Mouse (Mus musculus) ES-E14 (cell line): Measurements from ENCODE around the gene Pyroxd2. TPM values are rescaled to one million over a fixed set of nuclear protein-coding genes. Genes with fewer than 3 reads are reported as not detected.

Experiments used
- DNase-seq: peaks from one replicate; pipeline ENCODE4 v3.0.0-alpha.2; 2013; ENCODE audit warnings: low read depth, low spot score
- H3K27ac ChIP-seq: 2 replicates; pipeline ENCODE4 v1.5.1; 2012; ENCODE audit warnings: low read depth, mild to moderate bottlenecking, low read length, moderate library complexity, mixed read lengths; ENCODE audit not compliant: poor library complexity, insufficient read depth, severe bottlenecking
- H3K36me3 ChIP-seq: 2 replicates; pipeline ENCODE4 v1.6.1; 2012; ENCODE audit warnings: mild to moderate bottlenecking, low read length, moderate library complexity, mixed read lengths; ENCODE audit not compliant: control insufficient read depth, poor library complexity, insufficient read depth, severe bottlenecking
- H3K4me1 ChIP-seq, 2 experiments: fragments of 150-350 bp in 1 of 2; sonication (generic) in 1 of 2; 2 replicates each; pipeline ENCODE4 v1.6.1; 2012; ENCODE audit warnings: low read length in 2 of 2, mild to moderate bottlenecking in 1 of 2, mixed read lengths in 1 of 2; ENCODE audit not compliant: control insufficient read depth in 2 of 2, insufficient read depth in 2 of 2, poor library complexity in 1 of 2
- H3K4me3 ChIP-seq, 2 experiments: fragments of 150-350 bp in 1 of 2; sonication (generic) in 1 of 2; 2 replicates each; pipeline ENCODE4 v1.5.1; 2012; ENCODE audit warnings: low read length in 2 of 2, low read depth in 1 of 2, mild to moderate bottlenecking in 1 of 2, mixed read lengths in 1 of 2; ENCODE audit not compliant: insufficient read depth in 1 of 2, poor library complexity in 1 of 2, severe bottlenecking in 1 of 2
- H3K9ac ChIP-seq: 2 replicates; pipeline ENCODE4 v1.6.1; 2012; ENCODE audit warnings: low read depth, mild to moderate bottlenecking, low read length, mixed read lengths; ENCODE audit not compliant: poor library complexity, insufficient read depth, severe bottlenecking
- H3K9me3 ChIP-seq: fragments of 150-350 bp; sonication (generic); 2 replicates; pipeline ENCODE4 v1.6.1; 2012; ENCODE audit warnings: low read depth, mild to moderate bottlenecking, low read length; ENCODE audit not compliant: control insufficient read depth, insufficient read depth
- CHD2 ChIP-seq: IDR thresholded peaks from 2 replicates; pipeline ENCODE4 v1.6.1; 2014; ENCODE audit warnings: mild to moderate bottlenecking, low read depth, low read length, inconsistent platforms
- HCFC1 ChIP-seq: IDR thresholded peaks from 2 replicates; pipeline ENCODE4 v1.6.1; 2012; ENCODE audit warnings: low read length, inconsistent platforms, borderline replicate concordance; ENCODE audit not compliant: insufficient read depth
- MAFK ChIP-seq: IDR thresholded peaks from 2 replicates; pipeline ENCODE4 v1.6.1; 2014; ENCODE audit warnings: mild to moderate bottlenecking, low read depth, low read length, inconsistent platforms; ENCODE audit not compliant: insufficient read depth
- ZC3H11A ChIP-seq: IDR thresholded peaks from 2 replicates; pipeline ENCODE4 v1.6.1; 2012; ENCODE audit warnings: low read depth, mild to moderate bottlenecking, inconsistent platforms, low read length, borderline replicate concordance
- ZNF384 ChIP-seq: IDR thresholded peaks from 2 replicates; pipeline ENCODE4 v1.6.1; 2012; ENCODE audit warnings: low read depth, low read length, inconsistent platforms
- in situ Hi-C, 2 experiments: fragments of 600-800 bp; cut with MboI; formaldehyde crosslinking; loops; one replicate each; pipeline ENCODE4 v1.15.1; 2025; ENCODE audit warnings: low sequenced_read_pairs in 2 of 2, inconsistent platforms in 1 of 2; ENCODE audit not compliant: unreplicated experiment in 2 of 2
- total RNA-seq: library from RNA; depleted of rRNA; stranded (reverse); fragments of 300-350 nt; gene quantifications from 2 replicates; pipeline ENCODE4 v1.2.3, GENCODE M21; 2012

Gene Pyroxd2
- total RNA-seq, 1 experiment: not detected

DNA sequence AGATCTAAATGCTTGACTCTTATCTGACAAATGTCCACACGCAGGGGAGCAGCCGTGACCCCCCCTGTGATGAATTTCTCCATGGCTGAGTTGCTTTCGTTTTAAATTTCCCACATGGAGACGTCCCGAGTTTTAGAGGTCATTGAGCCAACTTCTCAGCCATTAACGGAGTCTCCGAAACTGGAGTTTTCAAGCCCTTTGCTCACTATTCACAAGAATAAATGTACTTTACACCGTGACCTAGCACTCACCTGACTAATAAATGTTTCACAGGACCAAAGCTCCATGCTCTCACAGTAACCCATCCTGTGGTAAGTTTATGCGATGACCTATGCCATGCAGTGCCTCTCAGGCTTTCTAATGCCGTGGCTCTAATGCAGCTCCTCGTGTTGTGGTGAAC is 2.4 kb downstream of the Pyroxd2 start:
- H3K9ac ChIP-seq: no peak overlapping the region
- H3K4me3 ChIP-seq: no peak overlapping the region
- no peak for DNase-seq
- no peaks in the 10 kb centered on the region for H3K36me3 ChIP-seq
- H3K9me3 ChIP-seq: no peaks in the 10 kb centered on the region
- TF ChIP-seq ZNF384: no peak
- TF ChIP-seq HCFC1: no peak
- TF ChIP-seq ZC3H11A: no peak
- TF ChIP-seq MAFK: no peak
- no peak for TF ChIP-seq CHD2
- H3K4me1 ChIP-seq: peaks cover 0 to 2% of the 10 kb centered on the region in 2 experiments; a peak in 2 of 4 replicates
- no peak overlapping the region for H3K27ac ChIP-seq
- in situ Hi-C loops: no loop called here

DNA sequence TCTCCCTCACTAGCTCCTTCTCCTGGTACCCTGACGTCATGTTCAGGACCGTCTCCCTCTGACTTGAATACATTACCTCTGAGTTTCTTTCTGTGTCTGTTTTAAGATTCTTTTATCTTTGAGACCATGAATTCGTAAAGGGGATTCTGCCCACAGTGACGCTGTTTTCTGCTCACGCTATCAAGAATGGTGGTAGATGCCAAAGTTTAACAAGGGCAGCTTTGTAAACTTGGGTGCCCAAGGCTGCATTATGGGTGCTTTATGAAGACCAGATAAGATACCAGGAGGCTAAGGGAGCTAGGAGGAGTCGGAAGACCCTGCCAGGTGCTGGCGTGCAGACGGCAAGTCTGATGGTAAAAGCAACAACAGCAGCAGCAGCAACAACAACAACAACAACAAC is 5.9 kb downstream of the Pyroxd2 start:
- Histone ChIP-seq H3K4me1 (peaks cover 0 to under 1% of the 10 kb centered on the region in 2 experiments; a peak in 1 of 4 replicates), H3K9ac (no peak overlapping the region)
- TF ChIP-seq HCFC1: no peak
- no peak for TF ChIP-seq ZC3H11A
- no peak for TF ChIP-seq MAFK
- TF ChIP-seq ZNF384: no peak
- TF ChIP-seq CHD2: no peak

DNA sequence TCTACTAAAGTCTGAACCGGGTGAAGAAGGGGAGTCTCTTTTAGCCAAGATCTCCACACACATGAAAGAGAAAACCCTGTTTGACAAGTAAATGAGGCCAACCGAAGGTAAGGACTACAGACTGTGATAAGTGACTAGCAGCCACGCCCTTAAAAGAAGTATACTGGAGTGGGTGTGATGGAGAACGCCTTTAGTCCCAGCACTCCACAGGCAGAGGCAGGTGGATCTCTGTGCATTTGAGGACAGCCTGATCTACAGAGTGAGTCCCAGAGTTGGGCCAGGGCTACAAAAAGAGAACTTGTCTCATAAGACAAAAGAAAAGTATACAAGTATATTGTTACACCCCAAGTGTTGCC is 6.7 kb downstream of the Pyroxd2 start:
- H3K9ac ChIP-seq: no peak overlapping the region
- H3K4me1 ChIP-seq: no peaks in the 10 kb centered on the region
- no peak for DNase-seq
- H3K27ac ChIP-seq: no peak overlapping the region
- in situ Hi-C loops: no loop called here
- H3K4me3 ChIP-seq: no peak overlapping the region
- TF ChIP-seq HCFC1: no peak
- no peak for TF ChIP-seq CHD2
- no peak for TF ChIP-seq ZNF384
- TF ChIP-seq ZC3H11A: no peak
- TF ChIP-seq MAFK: no peak
- no peaks in the 10 kb centered on the region for H3K36me3 ChIP-seq
- no peaks in the 10 kb centered on the region for H3K9me3 ChIP-seq

More for the DNA sequence above, 5.9 kb downstream of the Pyroxd2 start:
- no peaks in the 10 kb centered on the region for H3K9me3 ChIP-seq
- no peak for DNase-seq
- H3K27ac ChIP-seq: no peak overlapping the region
- no peaks in the 10 kb centered on the region for H3K36me3 ChIP-seq
- in situ Hi-C loops: no loop called here
- no peak overlapping the region for H3K4me3 ChIP-seq

DNA sequence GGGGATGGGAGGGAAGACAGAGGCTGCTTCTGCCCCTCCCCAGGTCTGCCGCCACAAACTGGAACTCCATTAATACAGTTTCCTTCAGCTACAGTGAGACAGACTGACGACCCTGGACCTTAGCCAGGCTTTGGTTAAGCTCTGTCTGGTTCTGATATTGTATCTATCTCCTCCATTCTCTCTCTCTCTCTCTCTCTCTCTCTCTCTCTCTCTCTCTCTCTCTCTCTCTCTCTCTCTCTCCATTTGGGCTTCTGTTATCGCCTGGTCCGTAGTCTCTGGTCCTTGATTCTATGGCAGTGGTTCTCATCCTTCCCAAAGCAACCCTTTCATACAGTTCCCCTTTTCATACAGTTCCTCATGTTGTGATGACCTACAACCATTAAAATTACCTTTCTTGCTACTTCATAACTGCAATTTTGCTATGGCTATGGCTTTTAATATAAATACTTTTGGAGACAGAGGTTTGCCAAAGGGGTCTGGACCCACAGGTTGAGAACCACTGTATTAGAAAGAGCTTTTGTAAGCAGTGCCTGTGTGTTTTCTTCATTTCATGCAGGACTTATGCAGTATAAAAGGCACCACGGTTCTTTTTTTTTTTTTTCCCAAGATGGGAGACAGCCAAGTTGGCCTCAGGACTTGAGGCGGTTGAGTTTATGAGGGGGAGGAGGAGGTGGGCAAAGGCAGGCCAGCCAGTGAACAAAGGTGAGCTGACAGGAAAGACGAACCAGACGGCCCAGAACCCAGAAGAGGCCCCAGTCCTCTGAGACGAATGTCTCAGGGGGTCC is 7.3 kb downstream of the Pyroxd2 start:
- Histone ChIP-seq H3K36me3 (no peaks in the 10 kb centered on the region), H3K9ac (no peak overlapping the region), H3K27ac (no peak overlapping the region), H3K4me3 (no peak overlapping the region), H3K9me3 (no peaks in the 10 kb centered on the region), H3K4me1 (no peaks in the 10 kb centered on the region)
- TF ChIP-seq MAFK (no peak), CHD2 (0 out of 2 replicates have a peak, but pooled peaks have one; percentile 16)
- DNase-seq: no peak
- in situ Hi-C loops: no loop called here
